Mouse (Mus musculus): Measurements from ENCODE around the gene Mitf.

DNA sequence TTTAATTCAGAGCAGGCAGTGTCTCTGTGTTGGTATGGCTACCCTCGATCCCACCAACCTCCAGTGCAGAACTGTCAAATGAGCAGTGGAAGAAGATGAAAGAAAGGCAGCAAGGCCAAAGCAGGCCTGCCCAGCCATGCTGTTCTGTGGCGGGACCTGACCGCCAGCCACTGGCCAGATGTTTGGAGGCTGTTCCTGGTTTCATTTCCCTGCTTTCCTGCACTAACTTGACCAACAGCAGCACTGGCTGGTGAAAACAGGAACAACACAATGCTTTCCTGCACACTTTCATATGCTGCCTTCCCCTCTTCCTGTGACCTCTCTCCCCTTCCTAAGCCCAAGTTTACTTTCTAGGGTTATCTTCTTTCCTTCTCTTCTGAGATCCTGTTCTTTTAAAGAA is 50.8 kb downstream of the Mitf start:
- TF ChIP-seq TAL1 (IDR thresholded peaks at IDR 0.05; ENCODE audit: low read length) (no peak), GATA1 (IDR thresholded peaks at IDR 0.05; ENCODE audit: low read length) (no peak)
